Mouse (Mus musculus) limb, embryonic 11.5 days (tissue): Measurements from ENCODE around the gene Scn4b. TPM values are rescaled to one million over a fixed set of nuclear protein-coding genes. Genes with fewer than 3 reads are reported as not detected.

Experiments used
- ATAC-seq: fragments of 200-750 bp; cut with Nextera tagmentation; 2 replicates; pipeline ENCODE4 v1.8.0; 2017; ENCODE audit warnings: low read depth; ENCODE audit not compliant: insufficient number of reproducible peaks, low FRiP score, low TSS enrichment
- DNase-seq: peaks from one replicate; pipeline ENCODE4 v3.0.0-alpha.2; 2015; ENCODE audit warnings: low spot score
- H3K27ac ChIP-seq: fragments of 300-500 bp; sonication (generic); replicated peaks from 2 replicates; pipeline ENCODE4 v1.5.1; 2014; ENCODE audit warnings: low read depth, mild to moderate bottlenecking, low read length
- H3K27me3 ChIP-seq: fragments of 300-500 bp; sonication (generic); 2 replicates; pipeline ENCODE4 v1.6.1; 2014; ENCODE audit warnings: mild to moderate bottlenecking, low read length, mixed read lengths; ENCODE audit not compliant: control insufficient read depth, insufficient read depth
- H3K36me3 ChIP-seq: fragments of 300-500 bp; sonication (generic); 2 replicates; pipeline ENCODE4 v1.6.1; 2014; ENCODE audit warnings: mild to moderate bottlenecking, low read length, moderate library complexity, mixed read lengths; ENCODE audit not compliant: control insufficient read depth, insufficient read depth
- H3K4me1 ChIP-seq: fragments of 300-500 bp; sonication (generic); 2 replicates; pipeline ENCODE4 v1.6.1; 2014; ENCODE audit warnings: low read length, mixed read lengths; ENCODE audit not compliant: control insufficient read depth, insufficient read depth
- H3K4me2 ChIP-seq: fragments of 300-500 bp; sonication (generic); 2 replicates; pipeline ENCODE4 v1.6.1; 2014; ENCODE audit warnings: low read depth, mild to moderate bottlenecking, moderate library complexity; ENCODE audit not compliant: severe bottlenecking
- H3K4me3 ChIP-seq: fragments of 300-500 bp; sonication (generic); 2 replicates; pipeline ENCODE4 v1.5.1; 2014; ENCODE audit warnings: low read depth, low read length
- H3K9ac ChIP-seq: fragments of 300-500 bp; sonication (generic); 2 replicates; pipeline ENCODE4 v1.6.1; 2014; ENCODE audit warnings: mild to moderate bottlenecking, low read length
- H3K9me3 ChIP-seq: fragments of 300-500 bp; sonication (generic); 2 replicates; pipeline ENCODE4 v1.6.1; 2016; ENCODE audit warnings: low read length; ENCODE audit not compliant: control insufficient read depth
- WGBS: fragments of 180-500 bp; shearing (Covaris S2); extraction: QIAGEN DNeasy Blood & Tissue Kit; methylation state at CpG from one replicate; pipeline ENCODE4 v1.1.7; 2014; 5-methylcytosine and 5-hydroxymethylcytosine counted together
- polyA plus RNA-seq: library from polyadenylated mRNA; unstranded; fragments of >200 nt; fragmentation: Nextera tagmentation; extraction: Ambion mirVana; gene quantifications from 2 replicates; pipeline ENCODE4 v1.2.1, GENCODE M21; 2014

The Scn4b gene
- polyA plus RNA-seq, 1 experiment from 2014 or later: 0.35 TPM

DNA sequence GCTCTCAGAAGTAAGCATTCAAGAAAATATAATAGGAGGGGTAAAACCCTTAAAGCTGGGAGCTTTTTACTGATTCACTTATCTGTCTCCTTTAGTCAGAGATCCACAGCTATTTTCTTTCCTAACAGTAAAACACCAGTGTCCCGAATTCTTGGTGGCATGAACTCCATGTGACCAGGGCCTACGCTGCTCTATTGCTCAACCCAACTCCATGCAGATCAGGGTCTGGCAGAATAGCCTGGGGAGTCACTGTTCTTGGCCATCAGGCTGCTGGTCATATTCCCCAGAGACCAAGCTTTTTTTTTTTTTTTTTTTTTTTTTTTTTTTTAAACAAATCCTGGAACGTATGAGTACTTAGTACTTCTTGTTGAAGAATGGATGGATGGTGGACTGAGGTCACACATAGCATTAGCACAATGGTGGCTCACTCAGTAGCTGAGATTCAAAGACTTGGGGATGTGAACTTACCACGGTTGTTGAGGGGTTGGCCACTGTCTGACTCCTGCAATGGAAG is 51.5 kb downstream of the Scn4b start:
- Histone ChIP-seq H3K9me3 (no peaks in the 10 kb centered on the region), H3K4me3 (no peak overlapping the region), H3K9ac (no peak overlapping the region), H3K4me1 (no peaks in the 10 kb centered on the region), H3K4me2 (no peak overlapping the region), H3K27me3 (no peaks in the 10 kb centered on the region), H3K36me3 (no peaks in the 10 kb centered on the region), H3K27ac (no peak overlapping the region)
- DNase-seq (no peak), ATAC-seq (no peak)
- 83% methylated on average over 4 of the region's 4 CpGs for WGBS

- DNase-seq (no peak), ATAC-seq (no peak)
- Histone ChIP-seq H3K27me3 (no peaks in the 10 kb centered on the region), H3K27ac (no peak overlapping the region), H3K36me3 (no peaks in the 10 kb centered on the region), H3K9me3 (no peaks in the 10 kb centered on the region), H3K4me3 (no peak overlapping the region), H3K4me2 (no peak overlapping the region), H3K4me1 (no peaks in the 10 kb centered on the region), H3K9ac (no peak overlapping the region)
- WGBS: 77% methylated on average over 4 of the region's 4 CpGs
Measured at GRCm38 (mm10) chr9:45195468-45195867, 57.3 kb downstream of the Scn4b start.

- Histone ChIP-seq H3K4me3 (no peak overlapping the region), H3K27ac (no peak overlapping the region), H3K4me2 (no peak overlapping the region), H3K36me3 (no peaks in the 10 kb centered on the region), H3K9me3 (no peaks in the 10 kb centered on the region), H3K9ac (no peak overlapping the region), H3K4me1 (no peaks in the 10 kb centered on the region), H3K27me3 (no peaks in the 10 kb centered on the region)
- WGBS: 75% methylated on average over 8 of the region's 8 CpGs
- ATAC-seq (no peak), DNase-seq (no peak)
Measured at GRCm38 (mm10) chr9:45196125-45196830, 58.1 kb downstream of the Scn4b start.

DNA sequence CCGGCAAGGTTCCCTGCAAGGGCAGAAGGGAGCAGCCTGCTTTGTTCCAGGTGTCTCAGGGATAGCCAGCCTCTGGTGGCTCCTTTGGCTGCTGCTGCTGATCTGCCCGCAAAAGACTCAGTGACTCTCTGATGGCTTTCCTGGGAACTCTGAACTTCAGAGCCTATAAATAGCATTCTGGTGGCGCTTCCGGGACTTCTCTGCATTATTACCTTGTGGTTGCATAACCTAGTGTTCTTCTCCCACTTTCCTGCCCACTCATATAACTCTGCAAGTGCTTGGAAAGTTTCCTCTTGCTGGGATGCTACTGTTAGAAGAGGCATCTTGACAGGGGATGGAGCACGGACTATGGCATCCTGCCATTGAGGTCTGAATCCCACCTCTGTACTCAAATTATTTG is 59.4 kb downstream of the Scn4b start:
- no peak for ATAC-seq
- no peaks in the 10 kb centered on the region for H3K27me3 ChIP-seq
- no peaks in the 10 kb centered on the region for H3K4me1 ChIP-seq
- no peak for DNase-seq
- 86% methylated on average over 5 of the region's 5 CpGs for WGBS
- no peak overlapping the region for H3K4me2 ChIP-seq
- no peak overlapping the region for H3K9ac ChIP-seq
- H3K36me3 ChIP-seq: no peaks in the 10 kb centered on the region
- H3K4me3 ChIP-seq: no peak overlapping the region
- H3K27ac ChIP-seq: no peak overlapping the region
- no peaks in the 10 kb centered on the region for H3K9me3 ChIP-seq

DNA sequence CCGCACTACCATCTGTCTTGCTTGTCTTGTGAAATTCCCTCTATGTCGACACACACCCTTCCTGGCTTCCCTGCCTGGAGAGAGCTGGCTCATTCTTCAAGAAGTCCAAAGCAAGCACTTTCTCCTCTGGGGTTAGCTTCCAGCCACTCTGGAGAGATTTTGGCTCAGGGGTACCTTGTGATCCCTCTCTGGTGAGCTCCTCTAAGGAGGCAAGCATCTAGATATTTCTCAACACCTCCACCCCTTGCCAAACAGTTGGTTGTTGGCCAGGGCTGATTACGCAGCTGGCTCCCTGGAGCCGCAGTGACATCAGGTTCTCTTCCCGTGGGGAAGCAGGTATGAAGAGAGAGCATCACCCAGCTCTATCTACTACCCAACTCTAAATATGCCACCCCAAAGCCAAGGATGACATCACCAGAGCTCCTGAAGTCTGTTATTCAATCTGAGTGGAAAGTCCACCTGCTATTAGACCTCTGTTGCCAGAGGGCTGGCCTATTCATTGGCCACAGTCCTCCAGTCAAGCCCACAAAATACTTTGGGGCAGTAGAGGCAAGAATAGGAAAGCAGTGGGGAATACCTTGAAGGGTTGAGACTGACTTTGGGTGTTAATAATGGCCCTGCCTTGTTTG is 63.2 kb downstream of the Scn4b start:
- Histone ChIP-seq H3K27ac (no peak overlapping the region), H3K9me3 (no peaks in the 10 kb centered on the region), H3K4me2 (no peak overlapping the region), H3K27me3 (no peaks in the 10 kb centered on the region), H3K4me1 (peaks cover 5% of the 10 kb centered on the region; the same call in 1 of the 2 replicates), H3K9ac (no peak overlapping the region), H3K36me3 (no peaks in the 10 kb centered on the region), H3K4me3 (no peak overlapping the region)
- no peak for ATAC-seq
- DNase-seq: no peak
- 81% methylated on average over 5 of the region's 5 CpGs for WGBS

DNA sequence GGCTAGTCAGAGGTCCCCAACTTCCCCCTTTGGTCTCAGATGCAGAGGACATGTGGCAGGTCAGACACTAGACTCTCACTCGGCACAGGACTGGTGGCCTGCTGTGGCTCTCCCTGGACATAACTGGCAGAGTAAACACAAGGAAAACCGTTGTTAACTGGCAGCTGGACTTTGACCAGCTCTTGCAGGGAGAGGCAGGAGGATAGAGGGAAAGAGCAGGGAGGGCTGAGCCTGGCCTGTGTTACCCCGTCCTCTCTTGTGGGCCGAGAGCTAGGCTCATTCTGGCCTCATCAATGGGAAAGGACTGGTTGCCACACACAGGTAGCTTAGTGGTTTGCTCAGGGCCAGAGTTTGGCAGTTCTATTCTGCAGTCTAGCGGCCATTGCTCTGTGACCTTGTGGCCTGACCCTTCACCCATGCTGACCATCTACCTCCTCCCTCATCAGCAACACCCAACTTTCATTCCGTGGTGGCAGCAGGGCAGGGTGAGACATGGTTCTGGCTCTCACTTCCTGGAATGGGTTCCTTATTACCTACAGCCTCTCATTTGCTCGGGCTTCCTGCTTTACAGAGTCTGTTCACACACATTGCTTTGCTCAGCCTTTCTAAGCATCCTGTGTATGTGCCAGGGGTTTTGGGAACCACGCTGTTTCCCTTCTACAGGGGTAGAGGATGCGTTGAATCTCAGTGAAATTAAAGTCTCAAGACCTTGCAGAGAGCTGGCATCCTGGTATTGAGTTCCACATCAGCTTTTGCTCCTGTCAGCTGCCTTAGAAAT is 64.0 kb downstream of the Scn4b start:
- Histone ChIP-seq H3K4me2 (no peak overlapping the region), H3K27me3 (no peaks in the 10 kb centered on the region), H3K4me1 (peaks cover 5% of the 10 kb centered on the region; the same call in 1 of the 2 replicates), H3K4me3 (no peak overlapping the region), H3K9ac (no peak overlapping the region), H3K36me3 (no peaks in the 10 kb centered on the region), H3K9me3 (no peaks in the 10 kb centered on the region), H3K27ac (no peak overlapping the region)
- ATAC-seq (no peak), DNase-seq (no peak)
- WGBS: 72% methylated on average over 9 of the region's 9 CpGs

Other genes starting within 250 kb of the Scn4b start
- 574 and 614 TPM in 2 replicates for gene Atp5l, start 217.7 kb upstream of the Scn4b start, polyA plus RNA-seq
- gene Ube4a, start 172.8 kb upstream of the Scn4b start, polyA plus RNA-seq: 27.9 and 31.6 TPM in 2 replicates
- 0.33 and 0.37 TPM in 2 replicates for gene Cd3g, start 158.0 kb upstream of the Scn4b start, polyA plus RNA-seq
- not detected in 2 replicates for gene Cd3d, start 156.6 kb upstream of the Scn4b start, polyA plus RNA-seq
- not detected in 2 replicates for gene Cd3e, start 128.8 kb upstream of the Scn4b start, polyA plus RNA-seq
- 11.6 and 14.1 TPM in 2 replicates for gene Mpzl2, start 98.6 kb upstream of the Scn4b start, polyA plus RNA-seq
- 2.3 and 2.6 TPM in 2 replicates for gene Mpzl3, start 83.2 kb upstream of the Scn4b start, polyA plus RNA-seq
- 2.1 and 2.6 TPM in 2 replicates for gene Jaml, start 59.2 kb upstream of the Scn4b start, polyA plus RNA-seq
- gene Scn2b, start 20.6 kb upstream of the Scn4b start, polyA plus RNA-seq: 8.0 and 9.3 TPM in 2 replicates
- not detected in 2 replicates for gene BC049352, start 43.6 kb downstream of the Scn4b start, polyA plus RNA-seq
- gene Tmprss4, start 65.7 kb downstream of the Scn4b start, polyA plus RNA-seq: 0.16 and 0.18 TPM in 2 replicates
- gene Il10ra, start 130.8 kb downstream of the Scn4b start, polyA plus RNA-seq: 0.53 and 0.57 TPM in 2 replicates
- gene Tmprss13, start 180.7 kb downstream of the Scn4b start, polyA plus RNA-seq: 0.63 and 0.77 TPM in 2 replicates
- gene Fxyd6, start 231.8 kb downstream of the Scn4b start, polyA plus RNA-seq: 74.7 and 84.9 TPM in 2 replicates